Mouse (Mus musculus) cerebellum, postnatal 36 days (tissue): ENCODE results near the gene Vpreb2.
"Not testable (repeated sequence)": the region's sequence is repeated elsewhere in the genome, so short reads cannot be mapped to it uniquely, and the experiment has no call there.

ENCODE experiments used
- DNase-seq, 2 experiments: peaks; one replicate each; pipeline ENCODE4 v3.0.0; 2021 to 2022; ENCODE audit warnings: mixed read lengths in 2 of 2

The Vpreb2 gene

GRCm38 (mm10) chr16:17992321-17992720, 12.1 kb downstream of the Vpreb2 start:
- not testable (repeated sequence) for DNase-seq

- DNase-seq = no peak
Measured at GRCm38 (mm10) chr16:17999668-18000067, 19.4 kb downstream of the Vpreb2 start.

GRCm38 (mm10) chr16:18004589-18004988, 24.4 kb downstream of the Vpreb2 start:
- no peak for DNase-seq

GRCm38 (mm10) chr16:18007083-18007482, 26.9 kb downstream of the Vpreb2 start:
- no peak for DNase-seq

- no peak for DNase-seq
Measured at GRCm38 (mm10) chr16:18011101-18011500, 30.9 kb downstream of the Vpreb2 start.

- not testable (repeated sequence) for DNase-seq
Measured at GRCm38 (mm10) chr16:18016482-18016881, 36.3 kb downstream of the Vpreb2 start.

- DNase-seq = no peak
Measured at GRCm38 (mm10) chr16:18022780-18023557, 42.7 kb downstream of the Vpreb2 start.

GRCm38 (mm10) chr16:18027371-18027770, 47.1 kb downstream of the Vpreb2 start:
- DNase-seq = no peak
